Mouse (Mus musculus): Measurements from ENCODE around the gene Hcn2.

Hcn2 gene

GRCm38 (mm10) chr10:79767372-79768244, 51.2 kb downstream of the Hcn2 start:
- in situ Hi-C loops (cut with MboI; ENCODE audit: unreplicated experiment in 2 of 2) = no loop called here

DNA sequence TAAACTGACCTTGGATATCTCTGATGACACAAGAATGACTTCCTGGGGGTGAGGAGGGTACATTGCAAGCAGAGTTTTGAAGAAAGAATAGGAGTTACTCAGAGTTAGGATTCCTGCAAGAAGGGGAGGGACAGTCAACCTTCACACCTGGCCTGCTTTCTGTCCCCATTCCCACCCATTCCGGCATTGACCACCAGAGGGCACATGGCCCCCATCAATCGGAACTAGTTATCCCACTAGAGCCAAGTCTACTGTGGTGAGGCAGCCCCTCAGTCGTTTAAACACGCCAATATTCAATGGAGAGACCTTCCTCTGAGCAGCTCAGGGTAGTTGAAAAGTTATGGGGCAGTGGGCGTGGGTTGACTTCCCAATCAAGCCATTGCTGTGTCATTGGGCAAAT, 52.0 kb downstream of the Hcn2 start:
- in situ Hi-C loops (cut with MboI; ENCODE audit: unreplicated experiment in 2 of 2) = no loop called here

GRCm38 (mm10) chr10:79769329-79769728, 52.9 kb downstream of the Hcn2 start:
- in situ Hi-C loops (cut with MboI; ENCODE audit: unreplicated experiment in 2 of 2) = no loop called here

- in situ Hi-C loops (cut with MboI; ENCODE audit: unreplicated experiment in 2 of 2) = loop anchor here in 1 of 2 experiments (5.0 kb wide), 1 partner anchor 45 kb away; no protein-coding TSS in a partner anchor
Observed at GRCm38 (mm10) chr10:79772320-79772719, 55.9 kb downstream of the Hcn2 start.

DNA sequence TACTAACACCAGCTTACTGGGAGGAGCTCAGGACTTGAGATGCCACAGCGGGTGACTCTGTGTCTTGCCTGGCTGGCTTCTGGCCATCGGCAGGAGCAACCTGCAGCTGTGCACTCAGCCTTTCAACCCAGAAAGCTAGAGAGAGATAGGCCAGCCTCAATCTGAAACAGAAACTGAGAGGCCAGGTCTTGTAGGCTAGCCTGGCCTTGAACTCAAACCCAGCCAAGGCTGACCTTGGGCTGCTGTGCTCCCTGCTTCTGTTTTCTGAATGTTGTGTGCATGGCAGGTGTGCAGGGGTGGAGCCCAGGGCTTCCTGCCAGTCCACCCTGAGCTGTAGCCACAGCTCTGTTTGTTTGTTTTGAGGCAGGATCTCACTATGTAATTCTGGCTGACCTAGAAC, 56.8 kb downstream of the Hcn2 start:
- in situ Hi-C loops (cut with MboI; ENCODE audit: unreplicated experiment in 2 of 2) = loop anchor here in 1 of 2 experiments (5.0 kb wide), 1 partner anchor 44 kb away; no protein-coding TSS in a partner anchor

DNA sequence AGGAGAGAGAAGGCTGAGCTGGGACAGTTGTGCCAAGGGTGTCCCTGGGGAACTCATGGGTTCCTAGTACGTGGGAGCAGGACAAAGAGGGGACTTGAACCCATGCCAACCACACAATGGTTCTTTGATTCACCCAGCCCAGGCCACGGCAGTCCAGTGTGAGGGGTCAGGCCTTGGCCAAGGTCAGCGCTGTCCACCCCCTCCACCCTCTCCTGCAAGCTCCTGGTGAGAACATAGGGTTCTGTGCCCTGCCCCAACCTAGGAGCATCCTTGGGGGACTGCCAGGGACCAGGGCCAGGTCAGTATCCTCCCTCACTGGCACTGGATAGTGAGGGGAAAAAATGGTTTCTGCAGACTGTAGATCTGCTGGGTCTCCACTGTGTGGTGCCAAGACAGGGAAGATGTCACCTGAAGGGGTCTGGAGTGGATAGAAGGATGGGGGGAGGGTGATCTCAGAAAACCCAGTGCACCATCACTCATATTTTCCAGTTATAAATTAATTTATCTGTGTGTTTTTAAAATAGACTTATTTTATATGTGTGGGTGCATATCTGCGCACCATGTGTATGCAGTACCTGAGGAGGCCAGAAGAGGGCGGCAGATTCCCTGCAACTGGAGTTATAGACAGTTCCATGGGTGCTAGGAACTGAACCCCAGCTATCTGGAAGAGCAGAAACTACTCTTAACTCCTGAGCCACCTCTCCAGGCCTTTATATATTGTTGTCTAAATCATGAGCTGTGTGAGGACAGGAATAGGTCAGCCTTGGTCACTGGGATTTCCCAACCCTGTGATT, 58.2 kb downstream of the Hcn2 start:
- in situ Hi-C loops (cut with MboI; ENCODE audit: unreplicated experiment in 2 of 2) = loop anchor here (5.0 kb wide), 2 partner anchors 38 to 43 kb away; no protein-coding TSS in a partner anchor

DNA sequence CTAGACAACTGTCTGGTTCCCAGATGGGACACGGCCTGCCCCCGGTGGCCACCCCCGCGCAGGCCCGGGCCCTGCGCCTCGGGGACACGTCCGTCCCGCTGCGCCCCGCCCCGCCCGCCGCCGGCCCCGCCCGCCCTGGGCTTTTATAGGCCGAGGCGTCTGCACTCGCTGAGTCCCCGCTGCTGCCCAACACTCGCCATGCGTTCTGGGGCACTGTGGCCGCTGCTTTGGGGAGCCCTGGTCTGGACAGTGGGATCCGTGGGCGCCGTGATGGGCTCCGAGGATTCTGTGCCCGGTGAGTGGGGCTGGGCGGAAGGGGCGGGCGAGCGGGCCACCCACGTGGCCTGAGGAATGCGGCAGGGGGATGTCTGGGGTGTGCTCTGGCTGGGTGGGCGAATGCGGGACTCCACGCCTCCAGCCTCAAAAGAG, 60.7 kb downstream of the Hcn2 start, which contains the start of gene Fstl3:
Gene Fstl3 (plus strand): TSS at position 170 of the 429 bp plus-strand sequence.
- in situ Hi-C loops (cut with MboI; ENCODE audit: unreplicated experiment in 2 of 2) = loop anchor here in 1 of 2 experiments (5.0 kb wide), 1 partner anchor 35 kb away; no protein-coding TSS in a partner anchor

DNA sequence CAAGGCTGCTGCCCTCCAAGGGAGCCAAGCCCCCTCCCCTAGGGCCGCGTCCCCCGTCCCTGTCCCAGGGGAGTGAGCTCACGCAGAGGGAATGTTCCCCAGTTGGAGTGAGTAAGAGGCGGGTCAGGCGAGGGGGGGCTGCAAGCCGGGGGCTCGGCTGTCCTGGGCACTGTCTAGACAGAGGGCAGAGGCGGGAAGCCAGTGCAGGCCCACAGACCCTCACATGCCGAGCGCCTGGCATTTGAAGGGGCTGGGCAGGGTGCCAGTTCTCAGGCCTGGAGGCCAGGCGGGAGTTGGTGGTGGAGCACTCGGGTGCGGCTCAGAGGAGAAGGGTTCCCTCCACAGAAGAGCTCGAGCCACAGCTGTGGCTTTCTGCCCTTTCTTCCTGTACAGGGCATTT, 61.6 kb downstream of the Hcn2 start:
- in situ Hi-C loops (cut with MboI; ENCODE audit: unreplicated experiment in 2 of 2) = loop anchor here in 1 of 2 experiments (5.0 kb wide), 1 partner anchor 34 kb away; no protein-coding TSS in a partner anchor

DNA sequence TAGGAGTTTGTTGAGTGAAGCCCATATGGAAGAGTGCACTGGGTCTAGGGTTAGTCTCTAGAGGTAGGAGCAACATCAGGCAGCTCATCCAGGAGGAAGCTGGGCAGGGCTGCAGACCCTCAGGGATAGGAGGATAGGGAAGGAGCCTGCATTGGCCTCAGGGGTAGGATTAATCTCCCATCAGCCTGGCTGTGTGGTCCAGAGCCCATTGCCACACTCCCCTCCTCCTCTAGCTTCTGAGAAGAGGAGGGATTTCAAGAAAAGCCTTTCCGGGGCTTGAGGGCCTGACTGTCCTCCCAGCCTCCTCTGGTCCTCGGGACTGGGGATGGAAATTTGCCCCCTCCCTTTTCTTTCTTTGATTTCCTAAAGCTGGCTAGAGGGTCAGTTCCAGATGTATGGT, 62.8 kb downstream of the Hcn2 start:
- in situ Hi-C loops (cut with MboI; ENCODE audit: unreplicated experiment in 2 of 2) = loop anchor here in 1 of 2 experiments (5.0 kb wide), 1 partner anchor 33 kb away; no protein-coding TSS in a partner anchor

- in situ Hi-C loops (cut with MboI; ENCODE audit: unreplicated experiment in 2 of 2) = loop anchor here (5.0 to 10.0 kb wide), 2 partner anchors 32 to 85 kb away; no protein-coding TSS in a partner anchor
Observed at GRCm38 (mm10) chr10:79779784-79780663, 63.6 kb downstream of the Hcn2 start.

DNA sequence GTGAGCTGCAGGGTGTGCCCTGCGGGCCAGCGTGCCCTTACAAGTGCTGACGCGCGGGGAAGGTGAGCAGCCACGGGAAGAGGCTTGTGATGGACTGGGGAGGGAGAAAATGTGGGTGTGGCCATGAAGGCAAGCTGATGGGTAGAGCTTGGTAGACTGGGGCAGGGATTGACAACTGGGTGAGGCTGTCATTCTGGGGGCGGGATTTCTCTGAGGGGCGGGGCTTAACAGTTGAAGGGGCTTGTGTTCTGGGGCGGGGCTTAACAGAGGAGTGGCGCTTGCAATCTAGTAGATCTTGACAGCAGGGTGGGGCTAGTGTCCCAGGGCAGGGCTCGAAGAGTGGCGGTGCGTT, 64.2 kb downstream of the Hcn2 start:
- in situ Hi-C loops (cut with MboI; ENCODE audit: unreplicated experiment in 2 of 2) = loop anchor here in 1 of 2 experiments (10.0 kb wide), 1 partner anchor 86 kb away; no protein-coding TSS in a partner anchor

DNA sequence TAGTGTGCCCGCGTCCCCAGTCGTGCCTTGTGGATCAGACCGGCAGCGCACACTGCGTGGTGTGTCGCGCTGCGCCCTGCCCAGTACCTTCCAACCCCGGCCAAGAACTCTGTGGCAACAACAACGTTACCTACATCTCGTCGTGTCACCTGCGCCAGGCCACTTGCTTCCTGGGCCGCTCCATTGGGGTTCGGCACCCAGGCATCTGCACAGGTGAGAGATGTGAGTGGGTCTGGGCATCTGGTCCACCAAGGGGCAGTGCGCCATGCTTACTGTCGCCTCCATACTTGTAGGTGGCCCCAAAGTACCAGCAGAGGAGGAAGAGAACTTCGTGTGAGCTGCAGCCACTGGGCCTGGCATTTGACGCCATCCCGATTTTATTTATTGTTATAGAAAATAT, 64.7 kb downstream of the Hcn2 start:
- in situ Hi-C loops (cut with MboI; ENCODE audit: unreplicated experiment in 2 of 2) = loop anchor here in 1 of 2 experiments (10.0 kb wide), 1 partner anchor 86 kb away; no protein-coding TSS in a partner anchor

DNA sequence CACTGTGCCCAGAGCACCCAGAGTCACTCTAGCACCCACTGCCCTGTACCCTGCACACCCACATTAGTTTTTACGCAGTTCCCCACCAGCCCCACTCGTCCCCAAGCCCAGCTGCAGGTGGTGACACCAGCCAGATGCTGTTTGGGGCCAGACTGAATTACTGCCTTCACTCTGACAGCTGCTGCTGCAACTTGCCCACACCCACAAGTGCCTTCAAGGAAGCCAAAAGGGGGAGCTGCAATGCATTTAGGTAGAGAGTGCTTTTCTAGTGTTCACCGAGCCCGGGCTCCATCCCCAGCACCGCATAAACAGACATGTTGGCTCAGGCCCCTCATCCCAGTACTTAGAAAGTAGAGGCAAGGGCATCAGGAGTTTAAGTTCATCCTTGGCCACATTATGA, 65.5 kb downstream of the Hcn2 start:
- in situ Hi-C loops (cut with MboI; ENCODE audit: unreplicated experiment in 2 of 2) = loop anchor here in 1 of 2 experiments (10.0 kb wide), 1 partner anchor 87 kb away; no protein-coding TSS in a partner anchor

GRCm38 (mm10) chr10:79783050-79783449, 66.6 kb downstream of the Hcn2 start:
- in situ Hi-C loops (cut with MboI; ENCODE audit: unreplicated experiment in 2 of 2) = loop anchor here in 1 of 2 experiments (10.0 kb wide), 1 partner anchor 88 kb away; no protein-coding TSS in a partner anchor

- in situ Hi-C loops (cut with MboI; ENCODE audit: unreplicated experiment in 2 of 2) = loop anchor here in 1 of 2 experiments (10.0 kb wide), 1 partner anchor 89 kb away; no protein-coding TSS in a partner anchor
Observed at GRCm38 (mm10) chr10:79783920-79784800, 67.7 kb downstream of the Hcn2 start.

Data from v-Abl transformed pro-B cells (cell line).